Mouse (Mus musculus): Measurements from ENCODE around the gene 1700029P11Rik. TPM values are rescaled to one million over a fixed set of nuclear protein-coding genes. Genes with fewer than 3 reads are reported as not detected.

Gene 1700029P11Rik
- total and polyA plus RNA-seq, 3 experiments, result 0.07 TPM; not detected in 2

DNA sequence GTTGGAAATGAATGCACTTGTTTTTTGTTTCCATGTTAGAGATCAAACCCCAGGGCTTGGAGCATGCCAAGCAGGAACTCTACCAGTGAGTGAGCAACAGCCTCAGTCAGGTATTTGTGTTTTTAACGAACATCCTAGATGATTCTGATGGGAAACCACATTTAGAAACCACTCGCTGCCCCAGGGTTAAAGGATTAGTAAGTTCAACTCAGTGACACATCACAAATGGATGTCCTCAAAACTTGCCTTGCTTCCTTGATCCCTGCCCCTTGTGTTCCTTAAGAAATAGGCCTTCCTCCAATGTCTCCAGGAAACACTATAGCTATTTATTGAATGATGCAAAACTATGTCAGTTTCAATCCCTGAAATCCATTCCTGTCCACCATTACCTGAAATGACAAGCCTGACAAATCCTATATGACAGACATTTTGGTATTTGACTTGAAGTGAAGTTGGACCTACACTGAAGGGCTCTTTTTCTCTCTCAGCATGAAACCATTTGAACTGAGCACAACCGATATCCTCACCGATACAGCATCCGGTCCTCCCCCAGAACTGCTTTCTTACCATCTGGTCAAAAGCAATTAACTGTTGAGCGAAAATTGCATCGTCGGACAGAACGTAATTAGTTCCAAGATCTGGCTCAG is 34.5 kb downstream of the 1700029P11Rik start:
- H3K9me3 ChIP-seq (replicated peaks; ENCODE audit: insufficient read depth, low read length), result no peaks in the 10 kb centered on the region
- H3K4me1 ChIP-seq (ENCODE audit: control insufficient read depth in 1 of 2, insufficient read depth in 2 of 2, low read length in 2 of 2), result peaks cover 8 to 25% of the 10 kb centered on the region in 2 experiments; a peak in 3 of 4 replicates
- peak; percentile 55 for DNase-seq (ENCODE audit: low read depth, low spot score)
- H3K27ac ChIP-seq (ENCODE audit: control insufficient read depth, low read depth, low read length), result peak overlapping the region; percentile 25
- TF ChIP-seq SMC3 (IDR thresholded peaks at IDR 0.05; ENCODE audit: low read depth, low read length) (no peak), ETS1 (IDR thresholded peaks at IDR 0.05; ENCODE audit: low read depth, low read length) (0 out of 2 replicates have a peak, but pooled peaks have one; percentile 7), SIN3A (IDR thresholded peaks at IDR 0.05; ENCODE audit: low read length) (peak; percentile 74), CHD1 (IDR thresholded peaks at IDR 0.05; ENCODE audit: low read depth, low read length) (0 out of 2 replicates have a peak, but pooled peaks have one; percentile 20), MEF2A (IDR thresholded peaks at IDR 0.05; ENCODE audit: extremely low read depth, insufficient replicate concordance, low read depth, low read length, poor library complexity, severe bottlenecking) (no peak)
- peaks cover 5 to 30% of the 10 kb centered on the region in 2 experiments for H3K36me3 ChIP-seq (ENCODE audit: control insufficient read depth in 1 of 2, insufficient read depth in 2 of 2, low read length in 2 of 2)
- peak overlapping the region; percentile 88 for H3K9ac ChIP-seq (ENCODE audit: control insufficient read depth, low read depth, low read length, poor library complexity, severe bottlenecking)
- peaks cover 43% of the 10 kb centered on the region for H3K79me2 ChIP-seq (ENCODE audit: control insufficient read depth, insufficient read depth, low read length, poor library complexity)
- no peaks in the 10 kb centered on the region for H3K27me3 ChIP-seq (ENCODE audit: control insufficient read depth in 1 of 2, insufficient read depth in 2 of 2, low read length in 2 of 2)
- H3K4me3 ChIP-seq (ENCODE audit: control insufficient read depth in 1 of 2, insufficient read depth in 1 of 2, low read depth in 2 of 2, low read length in 2 of 2), result peak overlapping the region; percentile 72 to 99

- peaks cover 8 to 26% of the 10 kb centered on the region in 2 experiments; a peak in 3 of 4 replicates for H3K4me1 ChIP-seq (ENCODE audit: control insufficient read depth in 1 of 2, insufficient read depth in 2 of 2, low read length in 2 of 2)
Measured at GRCm38 (mm10) chr15:82015392-82016100, 35.2 kb downstream of the 1700029P11Rik start.

GRCm38 (mm10) chr15:82016101-82016808 is 35.9 kb downstream of the 1700029P11Rik start:
- Histone ChIP-seq H3K9ac (ENCODE audit: control insufficient read depth, low read depth, low read length, poor library complexity, severe bottlenecking) (peak overlapping the region; percentile 88), H3K4me1 (ENCODE audit: control insufficient read depth in 1 of 2, insufficient read depth in 2 of 2, low read length in 2 of 2) (peaks cover 8 to 26% of the 10 kb centered on the region in 2 experiments; a peak in 3 of 4 replicates)
- peak; percentile 53 for TF ChIP-seq ELF1 (IDR thresholded peaks at IDR 0.05; ENCODE audit: low read depth, low read length)
- peak in 1 of 3 experiments; percentile 1; a peak in 1 of 6 replicates for TF ChIP-seq CTCF (IDR thresholded peaks at IDR 0.05 in 2 of 3, conservative IDR thresholded peaks at IDR 0.05 in 1 of 3; ENCODE audit: control insufficient read depth in 1 of 3, insufficient read depth in 1 of 3, low read depth in 2 of 3, low read length in 3 of 3, poor library complexity in 1 of 3, severe bottlenecking in 1 of 3)
- TF ChIP-seq POLR2A (IDR thresholded peaks at IDR 0.05; ENCODE audit: control insufficient read depth in 1 of 2, insufficient read depth in 1 of 2, low read depth in 1 of 2, low read length in 2 of 2, poor library complexity in 1 of 2), result peak; percentile 88 to 96
- TF ChIP-seq EP300 (IDR thresholded peaks at IDR 0.05; ENCODE audit: low read depth in 1 of 2, low read length in 2 of 2), result no peak
- peak; percentile 93 for TF ChIP-seq MYC (IDR thresholded peaks at IDR 0.05; ENCODE audit: low read depth, low read length)
- no peak for TF ChIP-seq POLR2AphosphoS5 (IDR thresholded peaks at IDR 0.05; ENCODE audit: borderline replicate concordance, low read depth, low read length)
- peak; percentile 92 for TF ChIP-seq MXI1 (IDR thresholded peaks at IDR 0.05; ENCODE audit: low read depth, low read length)
- TF ChIP-seq MEF2A (IDR thresholded peaks at IDR 0.05; ENCODE audit: extremely low read depth, insufficient replicate concordance, low read depth, low read length, poor library complexity, severe bottlenecking), result no peak
- peak; percentile 69; the same call in 1 of the 2 replicates for TF ChIP-seq E2F4 (IDR thresholded peaks at IDR 0.05; ENCODE audit: borderline replicate concordance, low read depth, low read length)
- TF ChIP-seq TCF12 (IDR thresholded peaks at IDR 0.05; ENCODE audit: low read depth, low read length), result peak; percentile 55
- peak; percentile 76; the same call in 1 of the 2 replicates for TF ChIP-seq MAX (IDR thresholded peaks at IDR 0.05; ENCODE audit: low read length)
- TF ChIP-seq NELFE (IDR thresholded peaks at IDR 0.05; ENCODE audit: low read depth, low read length), result peak; percentile 91
- no peak for TF ChIP-seq RCOR1 (IDR thresholded peaks at IDR 0.05; ENCODE audit: low read depth, low read length)
- TF ChIP-seq RAD21 (IDR thresholded peaks at IDR 0.05; ENCODE audit: low read depth, low read length), result no peak
- TF ChIP-seq GABPA (IDR thresholded peaks at IDR 0.05; ENCODE audit: low read depth, low read length), result no peak

More at GRCm38 (mm10) chr15:82015392-82016100, 35.2 kb downstream of the 1700029P11Rik start:
- Histone ChIP-seq H3K27ac (ENCODE audit: control insufficient read depth, low read depth, low read length) (peak overlapping the region; percentile 25), H3K9ac (ENCODE audit: control insufficient read depth, low read depth, low read length, poor library complexity, severe bottlenecking) (peak overlapping the region; percentile 88), H3K27me3 (ENCODE audit: control insufficient read depth in 1 of 2, insufficient read depth in 2 of 2, low read length in 2 of 2) (no peaks in the 10 kb centered on the region), H3K36me3 (ENCODE audit: control insufficient read depth in 1 of 2, insufficient read depth in 2 of 2, low read length in 2 of 2) (peaks cover 7 to 31% of the 10 kb centered on the region in 2 experiments), H3K4me3 (ENCODE audit: control insufficient read depth in 1 of 2, insufficient read depth in 1 of 2, low read depth in 2 of 2, low read length in 2 of 2) (peak overlapping the region; percentile 72 to 99), H3K79me2 (ENCODE audit: control insufficient read depth, insufficient read depth, low read length, poor library complexity) (peaks cover 43% of the 10 kb centered on the region), H3K9me3 (replicated peaks; ENCODE audit: insufficient read depth, low read length) (no peaks in the 10 kb centered on the region)
- TF ChIP-seq ZKSCAN1 (IDR thresholded peaks at IDR 0.05; ENCODE audit: low read depth, low read length) (no peak), MXI1 (IDR thresholded peaks at IDR 0.05; ENCODE audit: low read depth, low read length) (peak; percentile 20; the same call in 1 of the 2 replicates), TBP (IDR thresholded peaks at IDR 0.05; ENCODE audit: low read depth, low read length) (no peak), UBTF (IDR thresholded peaks at IDR 0.05; ENCODE audit: borderline replicate concordance, insufficient read depth, low read depth, low read length) (no peak), SIN3A (IDR thresholded peaks at IDR 0.05; ENCODE audit: low read length) (peak; percentile 51; the same call in 1 of the 2 replicates), CHD1 (IDR thresholded peaks at IDR 0.05; ENCODE audit: low read depth, low read length) (0 out of 2 replicates have a peak, but pooled peaks have one; percentile 50)
- DNase-seq (ENCODE audit: low read depth, low spot score), result peak; percentile 62

More at GRCm38 (mm10) chr15:82016101-82016808, 35.9 kb downstream of the 1700029P11Rik start:
- peaks cover 9 to 31% of the 10 kb centered on the region in 2 experiments for H3K36me3 ChIP-seq (ENCODE audit: control insufficient read depth in 1 of 2, insufficient read depth in 2 of 2, low read length in 2 of 2)
- H3K4me3 ChIP-seq (ENCODE audit: control insufficient read depth in 1 of 2, insufficient read depth in 1 of 2, low read depth in 2 of 2, low read length in 2 of 2), result peak overlapping the region; percentile 81 to 99
- no peaks in the 10 kb centered on the region for H3K27me3 ChIP-seq (ENCODE audit: control insufficient read depth in 1 of 2, insufficient read depth in 2 of 2, low read length in 2 of 2)
- peaks cover 41% of the 10 kb centered on the region for H3K79me2 ChIP-seq (ENCODE audit: control insufficient read depth, insufficient read depth, low read length, poor library complexity)
- peak overlapping the region; percentile 59 for H3K27ac ChIP-seq (ENCODE audit: control insufficient read depth, low read depth, low read length)
- peak; percentile 100 for DNase-seq (ENCODE audit: low read depth, low spot score)
- H3K9me3 ChIP-seq (replicated peaks; ENCODE audit: insufficient read depth, low read length), result no peaks in the 10 kb centered on the region

Data from MEL (cell line).